Mouse (Mus musculus): ENCODE results near the gene Higd1a. TPM values are rescaled to one million over a fixed set of nuclear protein-coding genes. Genes with fewer than 3 reads are reported as not detected.

The Higd1a gene
- polyA plus RNA-seq, 1 experiment from 2014 or later: 152 TPM

GRCm38 (mm10) chr9:121877052-121877740 is 19.0 kb upstream of the Higd1a start:
- no peak for ATAC-seq (ENCODE audit: insufficient number of reproducible peaks, insufficient read depth, low FRiP score, low TSS enrichment, low read depth)
- Histone ChIP-seq H3K9ac (replicated peaks) (no peak overlapping the region), H3K27me3 (peaks cover 8% of the 10 kb centered on the region; the same call in 1 of the 2 replicates), H3K27ac (no peak overlapping the region), H3K4me1 (replicated peaks) (0 out of 2 replicates have a peak, but pooled peaks cover 2% of the 10 kb centered on the region), H3K4me3 (replicated peaks) (no peak overlapping the region), H3K9me3 (no peaks in the 10 kb centered on the region), H3K36me3 (no peaks in the 10 kb centered on the region), H3K4me2 (no peak overlapping the region)
- WGBS: 17% methylated on average over 3 of the region's 3 CpGs

GRCm38 (mm10) chr9:121873578-121873977 is 15.4 kb upstream of the Higd1a start:
- no peaks in the 10 kb centered on the region for H3K9me3 ChIP-seq
- no peak for ATAC-seq (ENCODE audit: insufficient number of reproducible peaks, insufficient read depth, low FRiP score, low TSS enrichment, low read depth)
- H3K4me2 ChIP-seq: no peak overlapping the region
- no peaks in the 10 kb centered on the region for H3K36me3 ChIP-seq
- H3K4me3 ChIP-seq (replicated peaks): no peak overlapping the region
- H3K4me1 ChIP-seq (replicated peaks): no peaks in the 10 kb centered on the region
- H3K27ac ChIP-seq: no peak overlapping the region
- H3K27me3 ChIP-seq: peaks cover 8% of the 10 kb centered on the region; the same call in 1 of the 2 replicates
- no peak overlapping the region for H3K9ac ChIP-seq (replicated peaks)

GRCm38 (mm10) chr9:121872062-121872683 is 14.0 kb upstream of the Higd1a start:
- Histone ChIP-seq H3K4me3 (replicated peaks) (no peak overlapping the region), H3K4me2 (no peak overlapping the region), H3K27me3 (peaks cover 8% of the 10 kb centered on the region; the same call in 1 of the 2 replicates), H3K4me1 (replicated peaks) (no peaks in the 10 kb centered on the region), H3K27ac (no peak overlapping the region), H3K36me3 (no peaks in the 10 kb centered on the region), H3K9ac (replicated peaks) (no peak overlapping the region), H3K9me3 (no peaks in the 10 kb centered on the region)
- no peak for ATAC-seq (ENCODE audit: insufficient number of reproducible peaks, insufficient read depth, low FRiP score, low TSS enrichment, low read depth)
- WGBS: 89% methylated on average over 2 of the region's 2 CpGs

DNA sequence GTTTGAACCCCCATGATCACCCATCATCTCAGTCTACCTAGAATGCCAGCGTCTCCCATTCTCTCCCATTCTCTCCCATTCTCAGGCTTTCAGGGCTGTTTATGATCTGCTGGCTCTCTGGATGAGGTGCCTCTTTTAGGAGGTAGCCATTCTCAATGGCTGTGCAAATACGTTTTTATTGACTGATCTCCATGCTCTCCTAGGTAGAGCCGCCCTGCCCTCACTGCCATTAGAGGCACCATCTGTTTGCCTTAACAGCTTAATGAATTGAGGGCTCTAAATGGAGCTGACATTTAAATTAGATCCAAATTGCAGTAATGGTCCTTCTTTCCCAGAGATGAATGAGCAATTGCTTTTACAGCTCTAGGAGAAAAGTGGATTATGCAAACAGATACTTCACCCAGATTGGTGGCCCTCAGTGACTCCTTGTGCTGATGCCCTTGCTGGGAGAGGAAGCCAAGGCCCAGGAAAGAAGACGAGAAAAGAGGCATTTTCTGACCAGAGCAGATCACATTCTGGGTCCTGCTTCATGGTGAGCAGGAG is 11.9 kb upstream of the Higd1a start:
- WGBS: 12% methylated on average over 4 of the region's 4 CpGs
- ATAC-seq (ENCODE audit: insufficient number of reproducible peaks, insufficient read depth, low FRiP score, low TSS enrichment, low read depth): no peak
- no peak overlapping the region for H3K27ac ChIP-seq
- H3K27me3 ChIP-seq: peaks cover 8% of the 10 kb centered on the region; the same call in 1 of the 2 replicates
- no peak overlapping the region for H3K9ac ChIP-seq (replicated peaks)
- no peaks in the 10 kb centered on the region for H3K4me1 ChIP-seq (replicated peaks)
- no peak overlapping the region for H3K4me3 ChIP-seq (replicated peaks)
- H3K9me3 ChIP-seq: no peaks in the 10 kb centered on the region
- no peak overlapping the region for H3K4me2 ChIP-seq
- H3K36me3 ChIP-seq: no peaks in the 10 kb centered on the region

GRCm38 (mm10) chr9:121869432-121869831 is 11.3 kb upstream of the Higd1a start:
- no peak for ATAC-seq (ENCODE audit: insufficient number of reproducible peaks, insufficient read depth, low FRiP score, low TSS enrichment, low read depth)
- WGBS: 68% methylated on average over 5 of the region's 5 CpGs

GRCm38 (mm10) chr9:121868236-121868635 is 10.1 kb upstream of the Higd1a start:
- no peaks in the 10 kb centered on the region for H3K36me3 ChIP-seq
- ATAC-seq (ENCODE audit: insufficient number of reproducible peaks, insufficient read depth, low FRiP score, low TSS enrichment, low read depth): no peak
- no peak overlapping the region for H3K4me2 ChIP-seq
- no peaks in the 10 kb centered on the region for H3K4me1 ChIP-seq (replicated peaks)
- WGBS: 78% methylated on average over 6 of the region's 6 CpGs
- no peak overlapping the region for H3K27ac ChIP-seq
- peaks cover 2% of the 10 kb centered on the region; the same call in 1 of the 2 replicates for H3K27me3 ChIP-seq
- no peak overlapping the region for H3K4me3 ChIP-seq (replicated peaks)
- no peaks in the 10 kb centered on the region for H3K9me3 ChIP-seq
- no peak overlapping the region for H3K9ac ChIP-seq (replicated peaks)

More at GRCm38 (mm10) chr9:121869432-121869831, 11.3 kb upstream of the Higd1a start:
- no peak overlapping the region for H3K4me2 ChIP-seq
- H3K4me3 ChIP-seq (replicated peaks): no peak overlapping the region
- no peaks in the 10 kb centered on the region for H3K36me3 ChIP-seq
- no peaks in the 10 kb centered on the region for H3K9me3 ChIP-seq
- H3K27me3 ChIP-seq: peaks cover 8% of the 10 kb centered on the region; the same call in 1 of the 2 replicates
- no peak overlapping the region for H3K27ac ChIP-seq
- H3K9ac ChIP-seq (replicated peaks): no peak overlapping the region
- H3K4me1 ChIP-seq (replicated peaks): no peaks in the 10 kb centered on the region

DNA sequence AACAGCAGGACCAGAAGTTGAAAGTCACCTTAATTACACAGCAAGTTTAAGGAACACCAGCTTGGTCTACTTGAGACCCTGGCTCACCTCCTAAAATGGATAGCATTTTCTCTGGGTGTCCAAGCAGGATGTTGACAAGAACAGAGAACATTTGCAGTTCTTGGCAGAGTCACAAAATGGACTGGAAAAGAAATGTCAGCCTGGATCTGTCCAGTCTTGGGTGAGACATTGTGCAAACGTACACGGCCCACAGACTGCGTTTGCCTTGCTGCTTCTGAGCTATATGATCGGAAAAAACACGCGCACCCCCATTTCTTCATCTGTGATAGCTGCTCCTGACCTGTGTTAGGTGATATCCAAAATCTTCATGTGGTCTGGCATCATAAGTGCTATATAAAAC is 9.5 kb upstream of the Higd1a start:
- Histone ChIP-seq H3K27me3 (no peaks in the 10 kb centered on the region; the same call in 1 of the 2 replicates), H3K27ac (no peak overlapping the region), H3K4me1 (replicated peaks) (no peaks in the 10 kb centered on the region), H3K9me3 (no peaks in the 10 kb centered on the region), H3K9ac (replicated peaks) (no peak overlapping the region), H3K4me2 (no peak overlapping the region), H3K4me3 (replicated peaks) (no peak overlapping the region), H3K36me3 (no peaks in the 10 kb centered on the region)
- 94% methylated on average over 6 of the region's 6 CpGs for whole genome bisulfite sequencing
- no peak for ATAC-seq (ENCODE audit: insufficient number of reproducible peaks, insufficient read depth, low FRiP score, low TSS enrichment, low read depth)

- ATAC-seq (ENCODE audit: insufficient number of reproducible peaks, insufficient read depth, low FRiP score, low TSS enrichment, low read depth): no peak
- H3K9ac ChIP-seq (replicated peaks): no peak overlapping the region
- H3K4me1 ChIP-seq (replicated peaks): no peaks in the 10 kb centered on the region
- H3K27me3 ChIP-seq: no peaks in the 10 kb centered on the region
- H3K9me3 ChIP-seq: no peaks in the 10 kb centered on the region
- H3K36me3 ChIP-seq: no peaks in the 10 kb centered on the region
- no peak overlapping the region for H3K27ac ChIP-seq
- H3K4me3 ChIP-seq (replicated peaks): no peak overlapping the region
- no peak overlapping the region for H3K4me2 ChIP-seq
- 50% methylated on average over 3 of the region's 3 CpGs for WGBS
These were observed 7.4 kb upstream of the Higd1a start for GRCm38 (mm10) chr9:121865425-121866008.

DNA sequence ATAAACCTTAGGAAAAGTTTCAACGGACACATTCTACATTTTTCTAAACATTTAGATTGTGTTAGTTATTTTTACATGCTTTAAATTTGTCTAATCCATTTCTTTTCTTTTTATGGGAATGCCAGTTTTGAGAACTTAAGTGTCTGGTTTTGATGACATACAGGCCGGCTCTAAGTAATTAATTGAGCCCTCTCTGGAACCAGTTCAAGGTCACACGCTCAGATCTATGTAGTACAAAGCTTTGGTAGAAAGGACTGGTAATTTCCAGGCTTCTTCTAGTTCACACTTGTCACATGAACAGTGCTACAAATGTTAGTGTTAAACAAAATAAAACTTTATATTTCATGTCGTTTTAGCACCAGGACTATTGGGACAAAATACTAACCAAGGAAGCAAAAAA is 6.7 kb upstream of the Higd1a start:
- ATAC-seq (ENCODE audit: insufficient number of reproducible peaks, insufficient read depth, low FRiP score, low TSS enrichment, low read depth): no peak
- Histone ChIP-seq H3K27me3 (no peaks in the 10 kb centered on the region), H3K4me2 (no peak overlapping the region), H3K4me1 (replicated peaks) (no peaks in the 10 kb centered on the region), H3K4me3 (replicated peaks) (no peak overlapping the region), H3K27ac (no peak overlapping the region), H3K9ac (replicated peaks) (no peak overlapping the region), H3K9me3 (no peaks in the 10 kb centered on the region), H3K36me3 (no peaks in the 10 kb centered on the region)
- WGBS: 66% methylated on average over 4 of the region's 4 CpGs

- Histone ChIP-seq H3K9me3 (no peaks in the 10 kb centered on the region), H3K36me3 (no peaks in the 10 kb centered on the region), H3K9ac (replicated peaks) (no peak overlapping the region), H3K4me1 (replicated peaks) (no peaks in the 10 kb centered on the region; the same call in 1 of the 2 replicates), H3K4me3 (replicated peaks) (no peak overlapping the region), H3K27ac (no peak overlapping the region), H3K4me2 (no peak overlapping the region), H3K27me3 (no peaks in the 10 kb centered on the region)
- 78% methylated on average over 2 of the region's 2 CpGs for WGBS
- ATAC-seq (ENCODE audit: insufficient number of reproducible peaks, insufficient read depth, low FRiP score, low TSS enrichment, low read depth): no peak
These were observed 2.8 kb upstream of the Higd1a start for GRCm38 (mm10) chr9:121860921-121861320.

- no peak overlapping the region for H3K27ac ChIP-seq
- peaks cover 3% of the 10 kb centered on the region; the same call in 1 of the 2 replicates for H3K4me1 ChIP-seq (replicated peaks)
- H3K4me2 ChIP-seq: no peak overlapping the region
- H3K9ac ChIP-seq (replicated peaks): no peak overlapping the region
- H3K9me3 ChIP-seq: no peaks in the 10 kb centered on the region
- WGBS: 91% methylated on average over 2 of the region's 2 CpGs
- no peaks in the 10 kb centered on the region for H3K27me3 ChIP-seq
- no peaks in the 10 kb centered on the region for H3K36me3 ChIP-seq
- no peak for ATAC-seq (ENCODE audit: insufficient number of reproducible peaks, insufficient read depth, low FRiP score, low TSS enrichment, low read depth)
- H3K4me3 ChIP-seq (replicated peaks): no peak overlapping the region
These were observed 1.2 kb upstream of the Higd1a start for GRCm38 (mm10) chr9:121859345-121859744.

All from limb, embryonic 12.5 days (tissue).